Comparison of ENCODE assay signal across 10 mouse cellular contexts in genomic region chr9:107288105-107288650, GRCm38 (mm10). TPM values are rescaled to one million over a fixed set of nuclear protein-coding genes. Genes with fewer than 3 reads are reported as not detected.
DNase-seq lines count a peak whose midpoint lies in the region; ATAC-seq and TF ChIP-seq lines count a peak whose summit lies in the region.
"Had no signal": no experiment of that assay in that cellular context is flagged by ENCODE, and none has a peak within 500 bp of the region (broad histone marks: within the 10 kb centered on the region; RNA-seq: fewer than 3 reads in every experiment).

No protein-coding gene starts in this region.

- H3K79me2 ChIP-seq in CH12.LX (replicated peaks; ENCODE audit: control insufficient read depth, extremely low read depth, insufficient read depth, poor library complexity, severe bottlenecking) = no peaks in the 10 kb centered on the region

- DNase-seq in kidney, adult 11 months = peak; percentile 39
- no peak for DNase-seq in kidney, adult 18-20 months
- no peak for DNase-seq in CH12.LX (ENCODE audit: extremely low read depth)
- DNase-seq in liver, embryonic 13.5 days = no peak
- DNase-seq in layer of hippocampus, adult 8-10 months (ENCODE audit: low spot score in 2 of 2) = no peak
- DNase-seq: adrenal gland, adult 8-10 months; cerebellum, adult 2 months had no signal

- no peak for TF ChIP-seq RAD21 in CH12.LX (IDR thresholded peaks at IDR 0.05; ENCODE audit: low read depth, low read length)

- peak overlapping the region; percentile 80 to 85 (median 81) for H3K4me3 ChIP-seq in CH12.LX (replicated peaks in 1 of 3; ENCODE audit: low read depth in 2 of 3, low read length in 2 of 3, poor library complexity in 1 of 3)
- peak overlapping the region; percentile 91 for H3K4me3 ChIP-seq in bone marrow, adult 2 months (replicated peaks; ENCODE audit: control insufficient read depth, low read depth, low read length)
- H3K4me3 ChIP-seq in liver, embryonic 13.5 days (replicated peaks) = peak overlapping the region; percentile 66
- no peak overlapping the region for H3K4me3 ChIP-seq in midbrain, embryonic 16.5 days (ENCODE audit: low read depth, low read length)

- TF ChIP-seq POLR2A in CH12.LX (IDR thresholded peaks at IDR 0.05; ENCODE audit: low read depth, low read length) = no peak
- TF ChIP-seq POLR2A in bone marrow, adult 2 months (IDR thresholded peaks at IDR 0.05; ENCODE audit: borderline replicate concordance, control insufficient read depth, low read depth, low read length) = no peak

- no peaks in the 10 kb centered on the region for H3K9me3 ChIP-seq in CH12.LX (replicated peaks; ENCODE audit: low read length)
- no peaks in the 10 kb centered on the region for H3K9me3 ChIP-seq in liver, embryonic 13.5 days (replicated peaks)
- no peaks in the 10 kb centered on the region for H3K9me3 ChIP-seq in midbrain, embryonic 16.5 days (replicated peaks; ENCODE audit: control insufficient read depth, low read length, poor library complexity, severe bottlenecking)
- H3K9me3 ChIP-seq: hindbrain, embryonic 10.5 days had no signal

- H3K36me3 ChIP-seq in CH12.LX (replicated peaks in 1 of 2; ENCODE audit: control insufficient read depth in 1 of 2, insufficient read depth in 1 of 2, low read length in 1 of 2) = peaks cover 9 to 35% of the 10 kb centered on the region in 2 experiments
- H3K36me3 ChIP-seq in liver, embryonic 13.5 days = no peaks in the 10 kb centered on the region
- H3K36me3 ChIP-seq in midbrain, embryonic 16.5 days (ENCODE audit: control insufficient read depth, insufficient read depth, low read length) = no peaks in the 10 kb centered on the region
- H3K36me3 ChIP-seq: hindbrain, embryonic 10.5 days had no signal

- peak overlapping the region; percentile 83 for H3K4me2 ChIP-seq in CH12.LX (ENCODE audit: insufficient read depth, low read depth, poor library complexity, severe bottlenecking)
- H3K4me2 ChIP-seq in liver, embryonic 13.5 days = peak overlapping the region; percentile 98
- no peak overlapping the region for H3K4me2 ChIP-seq in midbrain, embryonic 16.5 days (ENCODE audit: low read length)

- no peak for TF ChIP-seq CTCF in CH12.LX (conservative IDR thresholded peaks at IDR 0.05 in 1 of 2, IDR thresholded peaks at IDR 0.05 in 1 of 2; ENCODE audit: low read depth in 2 of 2, low read length in 2 of 2)
- TF ChIP-seq CTCF in bone marrow, adult 2 months (IDR thresholded peaks at IDR 0.05; ENCODE audit: control insufficient read depth, insufficient read depth, low read length) = no peak

- in situ Hi-C loops in CH12.LX (cut with MboI; ENCODE audit: low pct_ligation_motif_present, low pct_unique_long_range_greater_than_20kb, low sequenced_read_pairs) = loop anchor here (5.0 to 25.0 kb wide), 2 partner anchors 41 to 626 kb away; partner anchors contain the start of gene Grm2

- no peak for TF ChIP-seq EP300 in CH12.LX (IDR thresholded peaks at IDR 0.05; ENCODE audit: low read length)

- H3K9ac ChIP-seq in CH12.LX (ENCODE audit: insufficient read depth, low read depth) = peak overlapping the region; percentile 57
- peak overlapping the region; percentile 53; the same call in 1 of the 2 replicates for H3K9ac ChIP-seq in liver, embryonic 13.5 days
- H3K9ac ChIP-seq in midbrain, embryonic 16.5 days (ENCODE audit: low read depth, low read length) = no peak overlapping the region

- no peak for ATAC-seq in liver, embryonic 13.5 days (ENCODE audit: low read depth)
- no peak for ATAC-seq in midbrain, embryonic 16.5 days

- dilution Hi-C loops in CH12.LX (cut with MboI; ENCODE audit: extremely low pct_ligation_motif_present, extremely low pct_unique_long_range_greater_than_20kb, low sequenced_read_pairs) = no loop called here

- peaks cover 5 to 44% of the 10 kb centered on the region in 2 experiments for H3K4me1 ChIP-seq in CH12.LX (ENCODE audit: control insufficient read depth in 1 of 2, insufficient read depth in 2 of 2)
- no peaks in the 10 kb centered on the region; the same call in 1 of the 2 replicates for H3K4me1 ChIP-seq in bone marrow, adult 2 months (ENCODE audit: control insufficient read depth, insufficient read depth, low read length)
- peaks cover 57% of the 10 kb centered on the region for H3K4me1 ChIP-seq in liver, embryonic 13.5 days (replicated peaks)
- peaks cover 8% of the 10 kb centered on the region for H3K4me1 ChIP-seq in midbrain, embryonic 16.5 days (ENCODE audit: control insufficient read depth, insufficient read depth, low read length)

- H3K27me3 ChIP-seq in CH12.LX (replicated peaks) = peaks cover 8% of the 10 kb centered on the region
- H3K27me3 ChIP-seq in liver, embryonic 13.5 days = peaks cover 9% of the 10 kb centered on the region; the same call in 1 of the 2 replicates
- peaks cover 10% of the 10 kb centered on the region for H3K27me3 ChIP-seq in midbrain, embryonic 16.5 days (ENCODE audit: control insufficient read depth, insufficient read depth, low read depth, low read length)

- H3K27ac ChIP-seq in CH12.LX (ENCODE audit: insufficient read depth, low read depth) = no peak overlapping the region
- H3K27ac ChIP-seq in bone marrow, adult 2 months (ENCODE audit: control insufficient read depth, insufficient read depth, low read depth, low read length, poor library complexity) = peak overlapping the region; percentile 83
- H3K27ac ChIP-seq in liver, embryonic 13.5 days = peak overlapping the region; percentile 50; the same call in 1 of the 2 replicates
- no peak overlapping the region for H3K27ac ChIP-seq in midbrain, embryonic 16.5 days (ENCODE audit: low read length)
- H3K27ac ChIP-seq: hindbrain, embryonic 10.5 days had no signal

- 59% methylated on average over 14 of the region's 14 CpGs for WGBS in bone marrow, adult 2 months
- WGBS in liver, embryonic 13.5 days (ENCODE audit: insufficient replicate concordance) = 67% methylated on average over 14 of the region's 14 CpGs
- WGBS in midbrain, embryonic 16.5 days = 96% methylated on average over 14 of the region's 14 CpGs

TF ChIP-seq in CH12.LX, 34 proteins besides CTCF, POLR2A, EP300 and RAD21 (continues in another document):
- TF ChIP-seq JUND (conservative IDR thresholded peaks at IDR 0.05; ENCODE audit: low read depth, low read length) (no peak), ZMIZ1 (IDR thresholded peaks at IDR 0.05; ENCODE audit: low read depth, low read length) (no peak), UBTF (IDR thresholded peaks at IDR 0.05; ENCODE audit: low read depth, low read length) (no peak), SIN3A (IDR thresholded peaks at IDR 0.05; ENCODE audit: low read length) (no peak), IRF4 (IDR thresholded peaks at IDR 0.05; ENCODE audit: low read depth, low read length) (no peak), HCFC1 (IDR thresholded peaks at IDR 0.05; ENCODE audit: low read depth, low read length) (no peak), MEF2A (IDR thresholded peaks at IDR 0.05; ENCODE audit: borderline replicate concordance, low read depth, low read length) (no peak), USF1 (IDR thresholded peaks at IDR 0.05; ENCODE audit: low read depth, low read length) (no peak)

RNA-seq across cellular contexts. Expression of gene Mapkapk3, which starts 1.5 kb away (rescaled TPM):
- 33.3 and 39.8 TPM in 2 replicates for total RNA-seq in CH12.LX (2012; rRNA removed)
- total RNA-seq in CH12.LX (2014; rRNA removed) = 29.1 and 29.9 TPM in 2 replicates
- 30.1 and 33.1 TPM in 2 replicates for polyA plus RNA-seq in CH12.LX (2012; ENCODE audit: insufficient read length, low read depth)
- 16.9 and 46.9 TPM in 2 replicates for polyA plus RNA-seq in bone marrow, adult 2 months (2011; ENCODE audit: insufficient read depth, insufficient read length, low replicate concordance, missing spikeins)
- polyA plus RNA-seq in liver, embryonic 13.5 days (2015; fragmentation: Nextera tagmentation; extraction: Ambion mirVana) = 9.1 and 10.2 TPM in 2 replicates
- total RNA-seq in layer of hippocampus, adult 8-10 months (2022) = 1 to 10 TPM; 1.9 to 5.1 (median 3.4) TPM
- 1.5 and 1.9 TPM in 2 replicates for polyA plus RNA-seq in midbrain, embryonic 16.5 days (2015; fragmentation: Nextera tagmentation; extraction: Ambion mirVana)

RNA-seq across cellular contexts. Expression of gene Cish, which starts 7.6 kb away (rescaled TPM):
- total RNA-seq in CH12.LX (2012; rRNA removed) = 1.7 and 3.5 TPM in 2 replicates
- total RNA-seq in CH12.LX (2014; rRNA removed) = 0.42 and 0.43 TPM in 2 replicates
- polyA plus RNA-seq in CH12.LX (2012; ENCODE audit: insufficient read length, low read depth) = 2.2 and 4.6 TPM in 2 replicates
- 2.5 and 7.0 TPM in 2 replicates for polyA plus RNA-seq in bone marrow, adult 2 months (2011; ENCODE audit: insufficient read depth, insufficient read length, low replicate concordance, missing spikeins)
- polyA plus RNA-seq in liver, embryonic 13.5 days (2015; fragmentation: Nextera tagmentation; extraction: Ambion mirVana) = 10.7 and 12.2 TPM in 2 replicates
- total RNA-seq in layer of hippocampus, adult 8-10 months (2022) = 1 to 10 TPM; 2.1 to 6.1 (median 2.9) TPM
- 8.6 and 9.4 TPM in 2 replicates for polyA plus RNA-seq in midbrain, embryonic 16.5 days (2015; fragmentation: Nextera tagmentation; extraction: Ambion mirVana)

RNA-seq across cellular contexts. Expression of gene Hemk1, which starts 50.0 kb away (rescaled TPM):
- total RNA-seq in CH12.LX (2012; rRNA removed) (12.2 and 20.5 TPM in 2 replicates), CH12.LX (2014; rRNA removed) (10.8 and 12.1 TPM in 2 replicates)
- polyA plus RNA-seq in CH12.LX (2012; ENCODE audit: insufficient read length, low read depth) = 11.9 TPM in 2 replicates
- 18.2 and 30.2 TPM in 2 replicates for polyA plus RNA-seq in bone marrow, adult 2 months (2011; ENCODE audit: insufficient read depth, insufficient read length, low replicate concordance, missing spikeins)
- polyA plus RNA-seq in liver, embryonic 13.5 days (2015; fragmentation: Nextera tagmentation; extraction: Ambion mirVana) = 3.6 and 3.8 TPM in 2 replicates
- 10 to 100 TPM; 15.6 to 20.6 (median 18.5) TPM for total RNA-seq in layer of hippocampus, adult 8-10 months (2022)
- 19.2 and 19.7 TPM in 2 replicates for polyA plus RNA-seq in midbrain, embryonic 16.5 days (2015; fragmentation: Nextera tagmentation; extraction: Ambion mirVana)

RNA-seq across cellular contexts. Expression of gene 6430571L13Rik, which starts 52.2 kb away (rescaled TPM):
- 0.34 and 0.72 TPM in 2 replicates for total RNA-seq in CH12.LX (2012; rRNA removed)
- total RNA-seq in CH12.LX (2014; rRNA removed) = 0.11 TPM in 1 of 2 replicates, not detected in the other
- 0.09 and 0.10 TPM in 2 replicates for polyA plus RNA-seq in CH12.LX (2012; ENCODE audit: insufficient read length, low read depth)
- polyA plus RNA-seq in bone marrow, adult 2 months (2011; ENCODE audit: insufficient read depth, insufficient read length, low replicate concordance, missing spikeins) = not detected in 2 replicates
- polyA plus RNA-seq in liver, embryonic 13.5 days (2015; fragmentation: Nextera tagmentation; extraction: Ambion mirVana) = 0.03 and 0.09 TPM in 2 replicates
- total RNA-seq in layer of hippocampus, adult 8-10 months (2022) = 1 to 10 TPM; 2.4 to 4.0 (median 3.4) TPM
- 10.2 and 11.2 TPM in 2 replicates for polyA plus RNA-seq in midbrain, embryonic 16.5 days (2015; fragmentation: Nextera tagmentation; extraction: Ambion mirVana)

RNA-seq across cellular contexts. Expression of gene Dock3, which starts 56.5 kb away (rescaled TPM):
- total RNA-seq in CH12.LX (2012; rRNA removed) (0.21 and 0.30 TPM in 2 replicates), CH12.LX (2014; rRNA removed) (not detected in 2 replicates)
- polyA plus RNA-seq in CH12.LX (2012; ENCODE audit: insufficient read length, low read depth) = not detected in 2 replicates
- polyA plus RNA-seq in bone marrow, adult 2 months (2011; ENCODE audit: insufficient read depth, insufficient read length, low replicate concordance, missing spikeins) = 0.83 TPM in 1 of 2 replicates, not detected in the other
- 0.09 and 0.19 TPM in 2 replicates for polyA plus RNA-seq in liver, embryonic 13.5 days (2015; fragmentation: Nextera tagmentation; extraction: Ambion mirVana)
- total RNA-seq in layer of hippocampus, adult 8-10 months (2022) = 100 to 1,000 TPM; 105 to 129 (median 117) TPM
- 16.3 and 21.5 TPM in 2 replicates for polyA plus RNA-seq in midbrain, embryonic 16.5 days (2015; fragmentation: Nextera tagmentation; extraction: Ambion mirVana)

Comparison
In these comparisons a context has a peak if more than half of its experiments do, and no peak if none do; other contexts are left out.
1. H3K27ac ChIP-seq: peak in bone marrow, adult 2 months (single experiment) and liver, embryonic 13.5 days (single experiment); none in CH12.LX (single experiment) and midbrain, embryonic 16.5 days (single experiment).